Mouse (Mus musculus) kidney, adult 2 months (tissue): ENCODE measurements at regions not wholly inside any gene's neighbourhood (a gene's known extent, or its start where the extent isn't known, plus 50 kb on each side); places are given as distances from the start of the nearest gene placed in this dataset.

Experiments used
- CTCF ChIP-seq: fragments of 200-500 bp; conservative IDR thresholded peaks from 2 replicates; pipeline ENCODE4 v1.5.1; 2011; ENCODE audit warnings: low read depth, mild to moderate bottlenecking, control low read depth, low read length, moderate library complexity, mixed read lengths; ENCODE audit not compliant: insufficient read depth, insufficient read length
- POLR2A ChIP-seq: fragments of 200-500 bp; IDR thresholded peaks from one replicate; pipeline ENCODE4 v1.6.1; 2011; ENCODE audit warnings: low read depth, low read length, control low read depth

- TF ChIP-seq POLR2A (no peak), CTCF (no peak)
Observed at GRCm38 (mm10) chr7:125149740-125150139, 294.7 kb upstream of the Kdm8 start.
